Mouse (Mus musculus) kidney, embryonic 14.5 days (tissue): ENCODE results near the gene Zfp324. TPM values are rescaled to one million over a fixed set of nuclear protein-coding genes. Genes with fewer than 3 reads are reported as not detected.
A peak's percentile ranks its signal among the peaks of the same experiment; 100 is the strongest.
"Not testable (repeated sequence)": the region's sequence is repeated elsewhere in the genome, so short reads cannot be mapped to it uniquely, and the experiment has no call there.

ENCODE experiments used
- ATAC-seq: fragments of 200-750 bp; cut with Nextera tagmentation; 2 replicates; pipeline ENCODE4 v1.8.0; 2017; ENCODE audit warnings: moderate number of reproducible peaks, mild to moderate bottlenecking, moderate TSS enrichment, moderate library complexity; ENCODE audit not compliant: low FRiP score, low TSS enrichment
- H3K27ac ChIP-seq: fragments of 300-500 bp; sonication (generic); 2 replicates; pipeline ENCODE4 v1.5.1; 2014; ENCODE audit warnings: low read depth, mild to moderate bottlenecking, low read length, moderate library complexity, mixed read lengths
- H3K27me3 ChIP-seq: fragments of 300-500 bp; sonication (generic); 2 replicates; pipeline ENCODE4 v1.6.1; 2014; ENCODE audit warnings: mild to moderate bottlenecking, low read length; ENCODE audit not compliant: control insufficient read depth, insufficient read depth
- H3K36me3 ChIP-seq: fragments of 300-500 bp; sonication (generic); 2 replicates; pipeline ENCODE4 v1.6.1; 2014; ENCODE audit warnings: low read length, mixed read lengths; ENCODE audit not compliant: control insufficient read depth, insufficient read depth
- H3K4me1 ChIP-seq: fragments of 300-500 bp; sonication (generic); 2 replicates; pipeline ENCODE4 v1.6.1; 2014; ENCODE audit warnings: low read length, mixed read lengths; ENCODE audit not compliant: control insufficient read depth, insufficient read depth
- H3K4me2 ChIP-seq: fragments of 300-500 bp; sonication (generic); replicated peaks from 2 replicates; pipeline ENCODE4 v1.6.1; 2014; ENCODE audit warnings: low read depth, mild to moderate bottlenecking, low read length
- H3K4me3 ChIP-seq: fragments of 300-500 bp; sonication (generic); 2 replicates; pipeline ENCODE4 v1.5.1; 2014; ENCODE audit warnings: mild to moderate bottlenecking, low read length
- H3K9ac ChIP-seq: fragments of 300-500 bp; sonication (generic); 2 replicates; pipeline ENCODE4 v1.6.1; 2014; ENCODE audit warnings: low read depth, mild to moderate bottlenecking, low read length, moderate library complexity
- H3K9me3 ChIP-seq: fragments of 300-500 bp; sonication (generic); 2 replicates; pipeline ENCODE4 v1.6.1; 2016; ENCODE audit warnings: low read length; ENCODE audit not compliant: control insufficient read depth
- WGBS: fragments of 180-500 bp; shearing (Covaris S2); extraction: QIAGEN DNeasy Blood & Tissue Kit; methylation state at CpG from one replicate; pipeline ENCODE4 v1.1.7; 2014; 5-methylcytosine and 5-hydroxymethylcytosine counted together
- polyA plus RNA-seq: library from polyadenylated mRNA; unstranded; fragments of >200 nt; fragmentation: Nextera tagmentation; extraction: Ambion mirVana; gene quantifications from 2 replicates; pipeline ENCODE4 v1.2.1, GENCODE M21; 2014

The Zfp324 gene
- polyA plus RNA-seq, 1 experiment from 2014 or later: 9.3 TPM

- 70% methylated on average over 4 of the region's 4 CpGs for WGBS
- no peak overlapping the region for H3K4me2 ChIP-seq
- H3K4me1 ChIP-seq: no peaks in the 10 kb centered on the region
- no peak for ATAC-seq
- H3K27me3 ChIP-seq: peaks cover under 1% of the 10 kb centered on the region; the same call in 1 of the 2 replicates
- H3K27ac ChIP-seq: no peak overlapping the region
- no peaks in the 10 kb centered on the region for H3K9me3 ChIP-seq
- H3K9ac ChIP-seq: no peak overlapping the region
- H3K4me3 ChIP-seq: no peak overlapping the region
- no peaks in the 10 kb centered on the region for H3K36me3 ChIP-seq
Measured at GRCm38 (mm10) chr7:12933615-12934140, 32.0 kb upstream of the Zfp324 start.

DNA sequence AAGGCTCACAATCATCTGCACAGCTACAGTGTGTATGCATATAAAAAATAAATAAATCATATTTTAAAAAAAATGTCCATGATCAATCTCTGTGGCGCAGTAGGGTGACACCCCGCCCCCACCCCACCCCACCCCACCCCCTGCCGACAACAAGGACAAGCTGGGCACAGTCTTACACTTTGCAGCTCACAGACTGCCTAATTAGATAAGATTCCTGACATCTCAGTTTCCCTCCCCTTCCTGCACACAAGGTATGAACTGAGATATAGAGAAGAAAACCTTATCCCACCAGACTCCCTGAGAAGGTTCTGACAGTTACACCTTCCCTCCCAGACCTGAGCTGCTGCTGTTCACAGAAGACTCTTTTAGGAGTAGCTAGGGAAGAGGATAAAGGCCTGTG lies 30.8 kb upstream of the Zfp324 start:
- Histone ChIP-seq H3K4me3 (no peak overlapping the region), H3K9ac (no peak overlapping the region), H3K27me3 (no peaks in the 10 kb centered on the region), H3K27ac (no peak overlapping the region), H3K4me1 (no peaks in the 10 kb centered on the region), H3K9me3 (no peaks in the 10 kb centered on the region), H3K36me3 (no peaks in the 10 kb centered on the region), H3K4me2 (no peak overlapping the region)
- ATAC-seq: 0 out of 2 replicates have a peak, but pooled peaks have one; percentile 28
- 81% methylated on average over 3 of the region's 3 CpGs for WGBS

- not testable (repeated sequence) for H3K4me2 ChIP-seq, H3K36me3 ChIP-seq, H3K4me3 ChIP-seq, H3K27me3 ChIP-seq, H3K4me1 ChIP-seq, H3K27ac ChIP-seq, H3K9ac ChIP-seq, H3K9me3 ChIP-seq, ATAC-seq
- WGBS: 86% methylated on average over 3 of the region's 4 CpGs
Measured at GRCm38 (mm10) chr7:12937254-12937803, 28.3 kb upstream of the Zfp324 start.

DNA sequence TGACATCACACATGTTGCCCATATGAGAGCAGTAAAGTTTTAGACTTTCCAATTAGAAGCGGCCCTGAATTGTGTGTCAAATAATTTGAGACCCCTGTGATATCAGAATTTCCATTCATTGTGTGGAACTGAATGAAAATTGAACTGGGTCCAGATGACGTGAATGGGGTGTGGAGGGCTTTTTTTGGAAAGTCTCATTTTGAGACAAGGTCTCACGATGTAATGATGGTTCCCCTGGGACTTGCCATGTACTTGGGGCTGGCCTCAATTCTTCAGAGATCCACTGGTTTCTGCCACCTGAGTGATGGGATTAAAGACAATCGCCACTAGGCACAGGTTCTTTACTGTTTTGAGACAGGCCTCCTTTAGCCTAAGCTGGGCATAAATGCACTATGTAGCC lies 25.0 kb upstream of the Zfp324 start:
- H3K9me3 ChIP-seq: no peaks in the 10 kb centered on the region
- no peak overlapping the region for H3K4me2 ChIP-seq
- H3K27me3 ChIP-seq: no peaks in the 10 kb centered on the region
- no peak for ATAC-seq
- H3K27ac ChIP-seq: no peak overlapping the region
- H3K9ac ChIP-seq: no peak overlapping the region
- no peaks in the 10 kb centered on the region for H3K4me1 ChIP-seq
- 81% methylated on average over 4 of the region's 4 CpGs for WGBS
- H3K4me3 ChIP-seq: no peak overlapping the region
- no peaks in the 10 kb centered on the region for H3K36me3 ChIP-seq

GRCm38 (mm10) chr7:12943488-12943887 lies 22.1 kb upstream of the Zfp324 start:
- H3K4me3 ChIP-seq: no peak overlapping the region
- H3K4me2 ChIP-seq: no peak overlapping the region
- H3K27me3 ChIP-seq: no peaks in the 10 kb centered on the region
- no peaks in the 10 kb centered on the region for H3K36me3 ChIP-seq
- H3K9ac ChIP-seq: no peak overlapping the region
- H3K4me1 ChIP-seq: no peaks in the 10 kb centered on the region
- H3K9me3 ChIP-seq: no peaks in the 10 kb centered on the region
- no peak overlapping the region for H3K27ac ChIP-seq
- ATAC-seq: no peak

GRCm38 (mm10) chr7:12949032-12949871 lies 16.4 kb upstream of the Zfp324 start:
- Histone ChIP-seq H3K27me3 (no peaks in the 10 kb centered on the region), H3K9ac (peak overlapping the region; percentile 67), H3K9me3 (no peaks in the 10 kb centered on the region), H3K4me1 (peaks cover 7% of the 10 kb centered on the region; the same call in 1 of the 2 replicates), H3K4me3 (peak overlapping the region; percentile 46), H3K27ac (peak overlapping the region; percentile 80), H3K36me3 (no peaks in the 10 kb centered on the region), H3K4me2 (peak overlapping the region; percentile 55)
- 12% methylated on average over 35 of the region's 35 CpGs for WGBS
- ATAC-seq: peak; percentile 98

GRCm38 (mm10) chr7:12949872-12950229 lies 15.8 kb upstream of the Zfp324 start:
- no peaks in the 10 kb centered on the region for H3K36me3 ChIP-seq
- H3K4me3 ChIP-seq: peak overlapping the region; percentile 46
- peak overlapping the region; percentile 79 for H3K27ac ChIP-seq
- peak overlapping the region; percentile 54 for H3K4me2 ChIP-seq
- H3K27me3 ChIP-seq: no peaks in the 10 kb centered on the region
- H3K9me3 ChIP-seq: no peaks in the 10 kb centered on the region
- peak overlapping the region; percentile 47; the same call in 1 of the 2 replicates for H3K9ac ChIP-seq
- peaks cover 7% of the 10 kb centered on the region; the same call in 1 of the 2 replicates for H3K4me1 ChIP-seq
- ATAC-seq: peak; percentile 71
- WGBS: 5% methylated on average over 16 of the region's 16 CpGs

- Histone ChIP-seq H3K9ac (no peak overlapping the region), H3K27me3 (no peaks in the 10 kb centered on the region), H3K9me3 (no peaks in the 10 kb centered on the region), H3K4me3 (no peak overlapping the region), H3K4me1 (peaks cover 6% of the 10 kb centered on the region; the same call in 1 of the 2 replicates), H3K36me3 (no peaks in the 10 kb centered on the region), H3K27ac (no peak overlapping the region), H3K4me2 (no peak overlapping the region)
- WGBS: 53% methylated on average over 3 of the region's 3 CpGs
- ATAC-seq: no peak
Measured at GRCm38 (mm10) chr7:12954896-12955295, 10.7 kb upstream of the Zfp324 start.

DNA sequence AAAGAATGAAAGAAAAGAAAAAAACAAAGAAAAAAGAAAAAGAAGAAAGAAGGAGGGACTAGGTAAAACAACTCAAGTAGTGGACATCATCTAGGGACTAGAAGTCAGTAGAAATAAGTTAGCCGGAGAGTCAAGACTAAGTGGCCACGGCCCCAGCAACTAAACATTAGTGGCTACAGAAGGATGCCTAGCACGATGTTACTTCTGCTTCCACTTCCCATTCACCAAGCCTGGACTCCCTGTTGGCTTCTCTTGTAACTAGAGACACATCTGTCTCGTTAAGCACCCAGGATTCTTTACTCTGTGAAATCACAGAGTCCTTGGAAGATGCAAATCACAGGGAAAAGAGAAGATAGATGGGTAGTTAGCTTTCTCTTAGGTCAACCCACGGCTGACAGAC lies 8.1 kb upstream of the Zfp324 start:
- Histone ChIP-seq H3K4me1 (peaks cover 5% of the 10 kb centered on the region; the same call in 1 of the 2 replicates), H3K36me3 (no peaks in the 10 kb centered on the region), H3K27me3 (no peaks in the 10 kb centered on the region), H3K9ac (no peak overlapping the region), H3K9me3 (no peaks in the 10 kb centered on the region), H3K27ac (no peak overlapping the region), H3K4me3 (no peak overlapping the region), H3K4me2 (no peak overlapping the region)
- WGBS: 75% methylated on average over 5 of the region's 5 CpGs
- ATAC-seq: no peak
